Mouse (Mus musculus): Measurements from ENCODE around the gene Tmem186. TPM values are rescaled to one million over a fixed set of nuclear protein-coding genes. Genes with fewer than 3 reads are reported as not detected.

The Tmem186 gene
- polyA plus RNA-seq, 1 experiment = 18.5 TPM

GRCm38 (mm10) chr16:8620315-8621115 is 17.0 kb downstream of the Tmem186 start:
- peaks cover 3% of the 10 kb centered on the region for H3K4me1 ChIP-seq (replicated peaks; ENCODE audit: control insufficient read depth, insufficient read depth, low read length)
- H3K36me3 ChIP-seq (ENCODE audit: control insufficient read depth, insufficient read depth, low read length) = no peaks in the 10 kb centered on the region
- no peak overlapping the region for H3K27ac ChIP-seq (ENCODE audit: control insufficient read depth, insufficient read depth, low read length)
- TF ChIP-seq POLR2A (IDR thresholded peaks at IDR 0.05; ENCODE audit: control insufficient read depth, extremely low read depth, insufficient read depth, low read length, poor library complexity) (no peak), CTCF (IDR thresholded peaks at IDR 0.05; ENCODE audit: borderline replicate concordance, control insufficient read depth, extremely low read depth, insufficient read depth, low read length, poor library complexity) (no peak)
- no peak for DNase-seq
- WGBS = 90% methylated on average over 16 of the region's 16 CpGs
- no peak overlapping the region for H3K4me3 ChIP-seq (ENCODE audit: control insufficient read depth, insufficient read depth, low read length)
- H3K27me3 ChIP-seq (ENCODE audit: control insufficient read depth, insufficient read depth, low read length) = no peaks in the 10 kb centered on the region

- TF ChIP-seq CTCF (IDR thresholded peaks at IDR 0.05; ENCODE audit: borderline replicate concordance, control insufficient read depth, extremely low read depth, insufficient read depth, low read length, poor library complexity) (no peak), POLR2A (IDR thresholded peaks at IDR 0.05; ENCODE audit: control insufficient read depth, extremely low read depth, insufficient read depth, low read length, poor library complexity) (no peak)
- Histone ChIP-seq H3K4me1 (replicated peaks; ENCODE audit: control insufficient read depth, insufficient read depth, low read length) (peaks cover 3% of the 10 kb centered on the region), H3K27ac (ENCODE audit: control insufficient read depth, insufficient read depth, low read length) (no peak overlapping the region), H3K4me3 (ENCODE audit: control insufficient read depth, insufficient read depth, low read length) (no peak overlapping the region), H3K36me3 (ENCODE audit: control insufficient read depth, insufficient read depth, low read length) (no peaks in the 10 kb centered on the region), H3K27me3 (ENCODE audit: control insufficient read depth, insufficient read depth, low read length) (no peaks in the 10 kb centered on the region)
- WGBS = 88% methylated on average over 10 of the region's 10 CpGs
- DNase-seq = no peak
Measured at GRCm38 (mm10) chr16:8619659-8620314, 17.7 kb downstream of the Tmem186 start.

GRCm38 (mm10) chr16:8613447-8613846 is 24.1 kb downstream of the Tmem186 start:
- no peak overlapping the region for H3K27ac ChIP-seq (ENCODE audit: control insufficient read depth, insufficient read depth, low read length)
- TF ChIP-seq CTCF (IDR thresholded peaks at IDR 0.05; ENCODE audit: borderline replicate concordance, control insufficient read depth, extremely low read depth, insufficient read depth, low read length, poor library complexity) (no peak), POLR2A (IDR thresholded peaks at IDR 0.05; ENCODE audit: control insufficient read depth, extremely low read depth, insufficient read depth, low read length, poor library complexity) (no peak)
- WGBS = 89% methylated on average over 3 of the region's 3 CpGs
- H3K4me3 ChIP-seq (ENCODE audit: control insufficient read depth, insufficient read depth, low read length) = no peak overlapping the region
- no peaks in the 10 kb centered on the region for H3K27me3 ChIP-seq (ENCODE audit: control insufficient read depth, insufficient read depth, low read length)
- DNase-seq = no peak
- H3K4me1 ChIP-seq (replicated peaks; ENCODE audit: control insufficient read depth, insufficient read depth, low read length) = peaks cover 13% of the 10 kb centered on the region
- no peaks in the 10 kb centered on the region for H3K36me3 ChIP-seq (ENCODE audit: control insufficient read depth, insufficient read depth, low read length)

- H3K4me3 ChIP-seq (ENCODE audit: control insufficient read depth, insufficient read depth, low read length) = no peak overlapping the region
- TF ChIP-seq CTCF (IDR thresholded peaks at IDR 0.05; ENCODE audit: borderline replicate concordance, control insufficient read depth, extremely low read depth, insufficient read depth, low read length, poor library complexity) (no peak), POLR2A (IDR thresholded peaks at IDR 0.05; ENCODE audit: control insufficient read depth, extremely low read depth, insufficient read depth, low read length, poor library complexity) (no peak)
- H3K36me3 ChIP-seq (ENCODE audit: control insufficient read depth, insufficient read depth, low read length) = no peaks in the 10 kb centered on the region
- H3K4me1 ChIP-seq (replicated peaks; ENCODE audit: control insufficient read depth, insufficient read depth, low read length) = peaks cover 13% of the 10 kb centered on the region
- no peaks in the 10 kb centered on the region for H3K27me3 ChIP-seq (ENCODE audit: control insufficient read depth, insufficient read depth, low read length)
- no peak for DNase-seq
- WGBS = 94% methylated on average over 4 of the region's 4 CpGs
- no peak overlapping the region for H3K27ac ChIP-seq (ENCODE audit: control insufficient read depth, insufficient read depth, low read length)
Measured at GRCm38 (mm10) chr16:8613039-8613438, 24.5 kb downstream of the Tmem186 start.

GRCm38 (mm10) chr16:8612214-8613005 is 25.1 kb downstream of the Tmem186 start:
- 87% methylated on average over 8 of the region's 8 CpGs for WGBS
- no peaks in the 10 kb centered on the region for H3K36me3 ChIP-seq (ENCODE audit: control insufficient read depth, insufficient read depth, low read length)
- no peak overlapping the region for H3K4me3 ChIP-seq (ENCODE audit: control insufficient read depth, insufficient read depth, low read length)
- H3K4me1 ChIP-seq (replicated peaks; ENCODE audit: control insufficient read depth, insufficient read depth, low read length) = peaks cover 13% of the 10 kb centered on the region
- no peaks in the 10 kb centered on the region for H3K27me3 ChIP-seq (ENCODE audit: control insufficient read depth, insufficient read depth, low read length)
- TF ChIP-seq CTCF (IDR thresholded peaks at IDR 0.05; ENCODE audit: borderline replicate concordance, control insufficient read depth, extremely low read depth, insufficient read depth, low read length, poor library complexity) = no peak
- TF ChIP-seq POLR2A (IDR thresholded peaks at IDR 0.05; ENCODE audit: control insufficient read depth, extremely low read depth, insufficient read depth, low read length, poor library complexity) = no peak
- no peak for DNase-seq
- no peak overlapping the region for H3K27ac ChIP-seq (ENCODE audit: control insufficient read depth, insufficient read depth, low read length)

- 39% methylated on average over 3 of the region's 3 CpGs for WGBS
- peaks cover 10% of the 10 kb centered on the region for H3K4me1 ChIP-seq (replicated peaks; ENCODE audit: control insufficient read depth, insufficient read depth, low read length)
Measured at GRCm38 (mm10) chr16:8610397-8610796, 27.1 kb downstream of the Tmem186 start.

More at GRCm38 (mm10) chr16:8610397-8610796, 27.1 kb downstream of the Tmem186 start:
- peak; percentile 30 for DNase-seq
- Histone ChIP-seq H3K27ac (ENCODE audit: control insufficient read depth, insufficient read depth, low read length) (peak overlapping the region; percentile 83), H3K27me3 (ENCODE audit: control insufficient read depth, insufficient read depth, low read length) (no peaks in the 10 kb centered on the region), H3K36me3 (ENCODE audit: control insufficient read depth, insufficient read depth, low read length) (no peaks in the 10 kb centered on the region), H3K4me3 (ENCODE audit: control insufficient read depth, insufficient read depth, low read length) (no peak overlapping the region)
- TF ChIP-seq POLR2A (IDR thresholded peaks at IDR 0.05; ENCODE audit: control insufficient read depth, extremely low read depth, insufficient read depth, low read length, poor library complexity) (no peak), CTCF (IDR thresholded peaks at IDR 0.05; ENCODE audit: borderline replicate concordance, control insufficient read depth, extremely low read depth, insufficient read depth, low read length, poor library complexity) (no peak)
